Mouse (Mus musculus) megakaryocyte, embryonic 14.5 days (primary cell): ENCODE data around the gene Uqcrq.

Source experiments
- FLI1 ChIP-seq: IDR thresholded peaks from 2 replicates; pipeline ENCODE4 v1.6.1; 2012; ENCODE audit warnings: low read length, inconsistent platforms, mixed read lengths
- GATA1 ChIP-seq: IDR thresholded peaks from 3 replicates; pipeline ENCODE4 v1.6.1; 2012; ENCODE audit warnings: mixed read lengths, low read length, inconsistent platforms, borderline replicate concordance

GRCm38 (mm10) chr11:53463551-53464424 is 33.2 kb upstream of the Uqcrq start:
- TF ChIP-seq GATA1 (no peak), FLI1 (no peak)
